Mouse (Mus musculus) bone marrow, adult 2 months (tissue): ENCODE results near the gene Olfr128. TPM values are rescaled to one million over a fixed set of nuclear protein-coding genes. Genes with fewer than 3 reads are reported as not detected.
"Not testable (repeated sequence)": the region's sequence is repeated elsewhere in the genome, so short reads cannot be mapped to it uniquely, and the experiment has no call there.

Source experiments
- H3K27ac ChIP-seq: fragments of 200-500 bp; 2 replicates; pipeline ENCODE4 v1.5.1; 2012; ENCODE audit warnings: low read depth, mild to moderate bottlenecking, control low read depth, inconsistent platforms, low read length; ENCODE audit not compliant: control insufficient read depth, poor library complexity, insufficient read depth
- H3K4me1 ChIP-seq: fragments of 200-500 bp; 2 replicates; pipeline ENCODE4 v1.6.1; 2011; ENCODE audit warnings: low read length; ENCODE audit not compliant: control insufficient read depth, insufficient read depth
- H3K4me3 ChIP-seq: fragments of 200-500 bp; replicated peaks from 2 replicates; pipeline ENCODE3; 2011; ENCODE audit warnings: mild to moderate bottlenecking, low read depth, low read length, control low read depth; ENCODE audit not compliant: control insufficient read depth
- CTCF ChIP-seq: fragments of 200-500 bp; IDR thresholded peaks from 2 replicates; pipeline ENCODE4 v1.5.1; 2011; ENCODE audit warnings: low read length, control low read depth; ENCODE audit not compliant: control insufficient read depth, insufficient read depth
- POLR2A ChIP-seq: fragments of 200-500 bp; IDR thresholded peaks from 2 replicates; pipeline ENCODE4 v1.6.1; 2011; ENCODE audit warnings: low read depth, mild to moderate bottlenecking, control low read depth, low read length, borderline replicate concordance; ENCODE audit not compliant: control insufficient read depth
- WGBS: fragments of 180-500 bp; shearing (Covaris S2); methylation state at CpG from one replicate; pipeline ENCODE4 v1.1.7; 2018; 5-methylcytosine and 5-hydroxymethylcytosine counted together
- polyA plus RNA-seq: library from polyadenylated mRNA; stranded (reverse); fragments of >200 nt; gene quantifications from 2 replicates; pipeline ENCODE4 v1.2.4, GENCODE M21; 2011; ENCODE audit warnings: low replicate concordance; ENCODE audit not compliant: missing spikeins, insufficient read depth, insufficient read length

Olfr128 gene
- 0.27 TPM in 1 of 2 replicates, not detected in the other for polyA plus RNA-seq

GRCm38 (mm10) chr17:37920248-37920647 is at the start of gene Olfr128:
Olfr128 (plus strand) TSS chr17:37920548.
- H3K27ac ChIP-seq, result no peak within 1 kb of the TSS
- H3K4me1 ChIP-seq, result no peaks in the 10 kb centered on the region
- no peak for TF ChIP-seq POLR2A
- no peak for TF ChIP-seq CTCF
- no peak within 1 kb of the TSS for H3K4me3 ChIP-seq

GRCm38 (mm10) chr17:37873830-37874229 is 46.5 kb upstream of the Olfr128 start:
- H3K4me1 ChIP-seq, result no peaks in the 10 kb centered on the region
- H3K27ac ChIP-seq, result no peak overlapping the region
- no peak overlapping the region for H3K4me3 ChIP-seq
- no peak for TF ChIP-seq POLR2A
- TF ChIP-seq CTCF, result no peak
- WGBS, result 58% methylated on average over 3 of the region's 3 CpGs

- Histone ChIP-seq H3K4me1 (no peaks in the 10 kb centered on the region), H3K27ac (no peak within 1 kb of the TSS), H3K4me3 (no peak within 1 kb of the TSS)
- TF ChIP-seq CTCF, result no peak
- no peak for TF ChIP-seq POLR2A
- 64% methylated on average over 1 of the region's 1 CpGs for WGBS
Observed at GRCm38 (mm10) chr17:37900137-37900536, 20.2 kb upstream of the Olfr128 start, which contains the start of gene Olfr127. Olfr127 (plus strand) TSS chr17:37900437.

- H3K4me3 ChIP-seq, H3K27ac ChIP-seq, H3K4me1 ChIP-seq: not testable (repeated sequence)
- WGBS, result 63% methylated on average over 8 of the region's 8 CpGs
Observed at GRCm38 (mm10) chr17:37906821-37907220, 13.5 kb upstream of the Olfr128 start.

- Histone ChIP-seq H3K4me1 (no peaks in the 10 kb centered on the region), H3K27ac (no peak within 1 kb of the TSS), H3K4me3 (no peak within 1 kb of the TSS)
- TF ChIP-seq POLR2A (no peak), CTCF (no peak)
- 55% methylated on average over 2 of the region's 2 CpGs for WGBS
Observed at GRCm38 (mm10) chr17:37952979-37953378, 32.6 kb downstream of the Olfr128 start, which contains the start of gene Olfr761. Olfr761 (minus strand) TSS chr17:37953079.

GRCm38 (mm10) chr17:37973591-37973990 is 53.2 kb downstream of the Olfr128 start:
- Histone ChIP-seq H3K4me1 (no peaks in the 10 kb centered on the region), H3K27ac (no peak overlapping the region), H3K4me3 (no peak overlapping the region)
- WGBS, result 73% methylated on average over 3 of the region's 3 CpGs
- TF ChIP-seq POLR2A, result no peak
- no peak for TF ChIP-seq CTCF

Other genes starting within 250 kb of the Olfr128 start
- gene Olfr119, start 224.0 kb upstream of the Olfr128 start, polyA plus RNA-seq, result not detected in 2 replicates
- gene Olfr120, start 198.7 kb upstream of the Olfr128 start, polyA plus RNA-seq, result not detected in 2 replicates
- not detected in 2 replicates for gene Olfr121, start 171.7 kb upstream of the Olfr128 start, polyA plus RNA-seq
- not detected in 2 replicates for gene Olfr122, start 151.9 kb upstream of the Olfr128 start, polyA plus RNA-seq
- not detected in 2 replicates for gene Olfr123, start 127.0 kb upstream of the Olfr128 start, polyA plus RNA-seq
- gene Olfr124, start 120.7 kb upstream of the Olfr128 start, polyA plus RNA-seq, result not detected in 2 replicates
- gene Olfr125, start 87.6 kb upstream of the Olfr128 start, polyA plus RNA-seq, result not detected in 2 replicates
- gene Olfr126, start 73.1 kb upstream of the Olfr128 start, polyA plus RNA-seq, result not detected in 2 replicates
- gene Olfr127, start 20.1 kb upstream of the Olfr128 start, polyA plus RNA-seq, result not detected in 2 replicates
- not detected in 2 replicates for gene Olfr761, start 32.5 kb downstream of the Olfr128 start, polyA plus RNA-seq
- not detected in 2 replicates for gene Olfr129, start 139.5 kb downstream of the Olfr128 start, polyA plus RNA-seq
- not detected in 2 replicates for gene Olfr130, start 143.4 kb downstream of the Olfr128 start, polyA plus RNA-seq
- gene Olfr131, start 168.1 kb downstream of the Olfr128 start, polyA plus RNA-seq, result not detected in 2 replicates
- not detected in 2 replicates for gene Olfr132, start 214.0 kb downstream of the Olfr128 start, polyA plus RNA-seq
- not detected in 2 replicates for gene Olfr133, start 224.7 kb downstream of the Olfr128 start, polyA plus RNA-seq